Mouse (Mus musculus): ENCODE measurements around the gene Lrba.

Gene Lrba

GRCm38 (mm10) chr3:86677573-86678155 is 453.2 kb downstream of the Lrba start:
- DNase-seq (ENCODE audit: low read depth, low spot score) = peak; percentile 78

DNA sequence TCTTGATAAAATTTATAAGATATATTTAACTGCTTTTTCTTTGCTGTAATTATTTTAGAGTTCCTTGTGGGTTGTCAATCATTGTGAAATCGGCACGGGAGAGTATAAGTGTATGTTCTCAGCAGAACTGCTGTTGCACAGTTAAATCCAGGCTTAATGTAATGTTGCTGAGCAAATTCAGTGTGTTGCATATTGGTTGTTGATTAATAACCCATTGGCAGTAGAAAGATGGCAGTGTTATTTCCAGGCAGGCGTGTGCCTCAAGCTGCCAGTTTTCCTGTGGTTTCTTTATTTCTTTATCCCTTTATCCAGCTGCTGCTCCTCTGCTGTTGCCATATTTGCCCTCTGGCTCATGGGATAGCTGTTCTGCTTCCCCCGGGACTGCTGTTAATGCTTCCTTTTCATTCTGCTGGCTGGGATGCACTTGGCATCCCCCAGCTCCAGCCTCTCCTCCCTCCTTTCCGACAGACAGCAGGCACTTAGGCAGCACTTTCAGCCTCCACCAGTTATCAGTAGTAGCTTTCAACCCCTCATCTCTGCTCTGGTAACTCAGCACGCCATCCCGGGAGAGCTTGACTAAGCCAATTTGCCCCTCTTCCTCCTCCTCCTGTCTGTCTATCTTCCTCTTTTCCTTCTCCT is 463.2 kb downstream of the Lrba start:
- DNase-seq (ENCODE audit: low read depth, low spot score) = no peak

DNA sequence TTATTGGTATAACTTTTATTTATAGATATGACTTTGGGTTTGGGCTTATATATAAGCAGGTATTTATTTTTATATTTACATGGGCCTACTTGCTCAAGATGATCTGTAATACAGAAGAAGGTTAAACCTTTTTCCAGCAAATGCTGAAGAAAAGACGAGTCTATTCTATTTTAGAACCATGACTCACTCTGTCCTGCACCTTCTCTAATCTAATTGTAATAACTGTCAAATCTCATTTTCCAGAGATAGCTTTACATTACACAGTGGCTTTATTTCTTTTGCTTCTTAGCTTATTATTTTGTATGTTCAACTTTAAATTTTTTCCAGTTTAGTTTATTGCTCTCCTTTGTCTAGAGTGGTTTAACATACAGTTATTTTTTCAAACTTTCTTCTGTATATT is 464.0 kb downstream of the Lrba start:
- no peak for DNase-seq (ENCODE audit: low read depth, low spot score)

DNA sequence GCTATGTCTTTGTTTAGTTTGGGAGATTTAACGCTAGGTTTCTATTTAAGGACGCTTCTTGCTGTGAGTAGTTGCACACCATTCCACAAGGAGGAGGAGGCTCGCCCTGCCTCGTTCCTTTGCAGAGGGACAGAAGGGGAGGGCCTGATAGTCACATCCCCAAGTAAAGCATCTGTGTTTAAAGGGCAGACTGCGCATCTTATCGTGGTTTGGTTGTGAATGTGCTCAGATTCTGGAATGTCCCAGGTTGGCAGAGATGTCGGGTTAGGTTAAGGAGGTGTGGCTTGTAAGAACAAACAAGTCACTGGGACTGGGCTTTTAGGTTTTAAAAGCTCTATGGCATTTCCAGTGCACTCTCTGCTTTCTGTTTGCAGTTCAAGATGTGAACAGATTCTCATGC is 464.8 kb downstream of the Lrba start:
- peak; percentile 43 for DNase-seq (ENCODE audit: low read depth, low spot score)

DNA sequence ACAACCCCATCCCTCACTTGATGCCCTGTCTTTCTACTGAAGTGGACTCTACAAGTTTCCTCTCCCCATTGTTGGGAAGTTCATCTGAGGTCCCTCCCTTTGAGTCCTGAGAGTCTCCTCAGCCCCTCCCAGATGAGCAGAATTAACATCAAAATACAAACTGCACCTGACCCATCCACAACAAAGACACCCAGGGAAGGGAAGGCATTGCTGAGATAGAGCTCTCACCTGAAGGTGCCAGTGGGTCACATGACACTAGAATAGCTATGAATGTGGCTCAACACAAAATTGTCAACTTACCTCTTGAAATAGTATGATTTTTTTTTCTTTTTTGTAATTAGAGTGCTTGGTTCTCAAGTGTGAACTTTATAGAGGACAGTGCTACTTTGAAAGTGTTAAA is 468.3 kb downstream of the Lrba start:
- peak; percentile 77 for DNase-seq (ENCODE audit: low read depth, low spot score)

GRCm38 (mm10) chr3:86693553-86693952 is 469.1 kb downstream of the Lrba start:
- DNase-seq (ENCODE audit: low read depth, low spot score) = no peak

DNA sequence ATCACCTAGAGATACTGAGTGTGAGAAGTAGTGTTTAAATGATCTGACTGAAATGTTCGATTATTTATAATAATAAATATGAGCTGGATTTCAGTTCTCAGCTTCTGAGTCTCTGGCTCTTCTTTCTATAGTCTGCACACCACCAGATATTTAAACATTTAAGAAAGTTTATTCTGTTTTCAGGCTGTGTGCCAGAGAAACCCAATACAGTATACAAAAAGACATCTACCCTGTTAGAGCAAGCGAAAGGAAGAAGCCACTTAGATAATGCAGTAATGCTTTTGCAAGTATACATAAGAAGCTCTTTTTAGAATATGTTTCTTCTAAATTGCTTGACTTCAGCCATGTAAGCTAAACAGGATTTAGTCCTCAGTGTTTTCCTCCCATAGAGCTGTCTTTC is 474.5 kb downstream of the Lrba start:
- DNase-seq (ENCODE audit: low read depth, low spot score) = no peak

DNA sequence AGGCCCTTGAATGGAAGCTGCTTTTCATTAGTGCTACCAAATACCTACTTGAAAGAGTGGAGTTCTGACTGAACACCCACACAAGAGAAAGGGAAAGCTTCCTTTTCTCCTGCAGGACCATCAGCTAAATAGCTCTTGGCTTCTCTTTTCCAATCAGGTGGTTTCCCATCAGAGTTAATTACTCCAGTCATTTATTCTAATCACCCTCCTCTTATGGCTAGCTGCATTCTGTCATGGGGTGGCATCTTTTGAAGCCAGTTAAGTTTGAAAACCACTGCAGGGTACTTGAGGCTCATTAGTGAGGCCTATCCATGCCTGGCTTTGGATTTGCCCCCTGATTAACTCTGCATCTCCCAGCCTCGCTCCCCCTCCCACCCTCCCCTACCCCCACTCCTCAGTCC is 476.7 kb downstream of the Lrba start:
- DNase-seq (ENCODE audit: low read depth, low spot score) = peak; percentile 3

GRCm38 (mm10) chr3:86709472-86709871 is 485.0 kb downstream of the Lrba start:
- no peak for DNase-seq (ENCODE audit: low read depth, low spot score)

DNA sequence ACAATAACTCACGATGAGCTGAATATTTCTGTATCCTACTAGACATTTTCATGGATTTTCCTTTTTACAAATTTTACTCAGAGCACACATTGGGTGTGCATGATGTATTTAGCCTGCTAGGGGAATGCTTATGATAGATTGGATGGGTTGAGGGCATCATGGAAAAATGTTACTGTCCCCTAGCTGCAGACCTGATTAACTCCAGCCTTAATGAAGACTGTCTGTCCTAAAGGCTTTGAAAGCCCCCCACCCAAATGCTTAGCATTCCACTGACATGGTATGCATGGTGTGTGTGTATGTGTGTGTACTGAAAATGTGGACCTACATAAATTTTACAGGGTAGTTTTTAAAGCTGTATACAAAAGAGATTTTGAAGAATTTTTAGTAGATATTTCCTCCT is 487.1 kb downstream of the Lrba start:
- DNase-seq (ENCODE audit: low read depth, low spot score) = no peak

GRCm38 (mm10) chr3:86712758-86713157 is 488.3 kb downstream of the Lrba start:
- no peak for DNase-seq (ENCODE audit: low read depth, low spot score)

DNA sequence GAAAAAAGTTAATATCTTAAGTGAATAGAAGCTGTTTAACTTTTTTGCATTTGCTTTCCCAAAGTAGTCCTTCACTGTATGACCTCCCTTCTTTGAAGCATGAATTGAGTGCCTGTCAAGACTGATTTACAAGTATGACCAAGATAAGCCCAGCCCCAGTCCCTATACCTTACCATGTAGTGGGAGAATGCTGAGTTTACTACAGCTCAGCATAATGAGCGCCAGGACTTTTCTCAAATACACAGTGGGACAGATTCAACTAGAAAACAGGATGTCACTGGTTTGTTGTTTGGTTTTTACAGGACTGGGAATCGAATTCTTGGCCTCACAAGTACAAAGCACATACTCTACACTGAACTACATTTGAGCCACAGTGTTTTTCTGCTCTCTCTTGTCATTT is 490.0 kb downstream of the Lrba start:
- DNase-seq (ENCODE audit: low read depth, low spot score) = no peak

DNA sequence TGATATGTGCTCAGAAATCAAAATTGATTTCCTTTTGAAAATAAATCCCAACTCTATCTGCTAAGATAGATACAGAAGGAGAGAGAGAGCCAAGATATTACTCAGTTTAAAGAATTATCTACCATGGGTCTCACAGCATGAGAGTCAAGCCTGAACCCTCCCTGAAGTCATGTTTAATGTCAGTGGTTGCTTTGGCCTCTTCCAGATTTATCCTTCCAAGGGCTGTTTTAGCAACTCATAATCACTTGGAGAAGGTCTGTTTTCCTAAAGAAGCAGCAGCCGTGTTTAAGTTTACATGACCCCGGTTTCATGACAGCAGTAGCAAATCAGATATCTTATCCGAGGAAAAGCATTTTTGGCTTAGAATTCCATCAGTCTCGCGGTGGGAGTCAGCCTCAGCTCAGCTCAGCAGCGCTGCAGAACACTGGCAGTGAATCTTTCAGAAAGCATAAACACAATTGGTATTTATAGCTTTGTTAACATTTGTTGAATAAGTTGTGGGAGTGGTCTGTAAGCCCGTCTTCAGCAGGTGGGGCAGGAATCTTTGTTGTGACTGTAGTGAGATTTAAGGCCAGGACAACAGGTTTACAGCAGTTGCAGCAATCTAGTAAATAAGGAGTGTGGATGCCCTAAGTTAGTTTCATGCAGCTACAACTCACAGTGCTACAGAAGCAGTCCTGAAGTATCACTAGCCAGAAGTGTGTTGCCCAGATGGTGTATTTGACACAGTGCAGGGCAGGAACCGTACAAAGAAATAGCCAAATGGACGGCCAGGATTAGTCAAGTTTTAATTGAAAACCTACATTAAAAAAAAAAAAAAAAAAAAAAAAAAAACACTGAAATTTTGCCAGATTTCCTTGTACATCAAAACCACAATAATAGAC is 499.2 kb downstream of the Lrba start:
- DNase-seq (ENCODE audit: low read depth, low spot score) = no peak

GRCm38 (mm10) chr3:86725113-86725512 is 500.6 kb downstream of the Lrba start:
- no peak for DNase-seq (ENCODE audit: low read depth, low spot score)

DNA sequence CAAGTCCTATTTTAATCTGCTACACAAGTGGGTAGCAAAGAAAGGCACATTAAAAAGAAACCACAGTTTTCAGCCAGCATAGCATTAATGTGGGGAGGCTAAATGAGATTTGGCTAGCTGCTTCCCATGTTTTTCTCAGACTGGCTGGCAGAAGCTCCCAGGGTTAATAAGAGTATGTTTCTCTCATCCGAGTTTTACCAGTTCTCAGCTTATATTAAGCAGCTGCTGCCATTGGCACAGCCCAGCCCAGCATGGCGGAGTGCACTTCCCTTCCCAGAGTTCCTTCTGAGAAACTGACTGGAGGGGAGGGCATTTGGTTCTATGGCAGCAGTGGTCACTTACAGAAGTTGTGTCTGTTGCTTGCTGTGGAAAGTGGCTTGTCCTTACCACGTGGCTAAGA is 514.4 kb downstream of the Lrba start:
- no peak for DNase-seq (ENCODE audit: low read depth, low spot score)

- no peak for DNase-seq (ENCODE audit: low read depth, low spot score)
Observed at GRCm38 (mm10) chr3:86739745-86740144, 515.3 kb downstream of the Lrba start.

DNA sequence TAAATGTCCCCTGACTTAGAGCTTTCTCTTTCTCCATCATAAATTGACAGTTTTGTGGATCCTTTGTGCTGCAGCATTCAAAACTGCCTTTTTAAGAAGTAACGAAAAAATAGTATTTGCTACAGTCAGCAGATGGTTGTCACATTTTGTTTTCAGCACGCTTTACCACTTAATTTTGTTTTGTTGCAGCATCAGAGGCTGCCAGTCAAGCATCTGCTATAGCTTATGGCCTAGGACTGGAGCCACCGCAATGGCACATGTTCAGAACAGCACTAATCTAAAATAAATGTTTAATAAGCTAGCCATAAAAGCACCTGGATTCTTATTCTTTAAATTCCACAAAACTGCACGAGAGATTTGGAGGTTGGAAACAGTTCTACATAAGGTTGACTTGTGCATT is 520.9 kb downstream of the Lrba start:
- DNase-seq (ENCODE audit: low read depth, low spot score) = no peak

- no peak for DNase-seq (ENCODE audit: low read depth, low spot score)
Observed at GRCm38 (mm10) chr3:86745769-86746512, 521.5 kb downstream of the Lrba start.

- no peak for DNase-seq (ENCODE audit: low read depth, low spot score)
Observed at GRCm38 (mm10) chr3:86750652-86751051, 526.2 kb downstream of the Lrba start.

DNA sequence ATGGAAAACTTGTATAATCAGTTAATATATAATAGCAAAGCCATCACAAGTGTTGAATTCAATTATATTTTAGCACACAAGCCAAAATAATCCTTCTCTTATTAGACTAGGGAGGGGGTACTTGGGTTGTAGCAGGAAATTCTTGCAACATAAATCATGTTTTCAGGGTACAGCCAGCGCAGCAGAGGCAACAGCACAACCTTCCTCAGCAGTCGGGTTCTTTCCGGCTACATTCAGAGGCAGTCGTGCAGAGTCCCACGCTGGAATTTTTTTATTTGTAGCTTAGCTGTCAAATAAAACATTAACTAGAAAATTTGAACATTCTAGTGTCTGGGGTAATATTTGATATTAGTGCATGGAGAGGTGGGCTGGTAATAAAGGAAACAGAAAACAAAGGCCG is 529.7 kb downstream of the Lrba start:
- DNase-seq (ENCODE audit: low read depth, low spot score) = no peak

DNA sequence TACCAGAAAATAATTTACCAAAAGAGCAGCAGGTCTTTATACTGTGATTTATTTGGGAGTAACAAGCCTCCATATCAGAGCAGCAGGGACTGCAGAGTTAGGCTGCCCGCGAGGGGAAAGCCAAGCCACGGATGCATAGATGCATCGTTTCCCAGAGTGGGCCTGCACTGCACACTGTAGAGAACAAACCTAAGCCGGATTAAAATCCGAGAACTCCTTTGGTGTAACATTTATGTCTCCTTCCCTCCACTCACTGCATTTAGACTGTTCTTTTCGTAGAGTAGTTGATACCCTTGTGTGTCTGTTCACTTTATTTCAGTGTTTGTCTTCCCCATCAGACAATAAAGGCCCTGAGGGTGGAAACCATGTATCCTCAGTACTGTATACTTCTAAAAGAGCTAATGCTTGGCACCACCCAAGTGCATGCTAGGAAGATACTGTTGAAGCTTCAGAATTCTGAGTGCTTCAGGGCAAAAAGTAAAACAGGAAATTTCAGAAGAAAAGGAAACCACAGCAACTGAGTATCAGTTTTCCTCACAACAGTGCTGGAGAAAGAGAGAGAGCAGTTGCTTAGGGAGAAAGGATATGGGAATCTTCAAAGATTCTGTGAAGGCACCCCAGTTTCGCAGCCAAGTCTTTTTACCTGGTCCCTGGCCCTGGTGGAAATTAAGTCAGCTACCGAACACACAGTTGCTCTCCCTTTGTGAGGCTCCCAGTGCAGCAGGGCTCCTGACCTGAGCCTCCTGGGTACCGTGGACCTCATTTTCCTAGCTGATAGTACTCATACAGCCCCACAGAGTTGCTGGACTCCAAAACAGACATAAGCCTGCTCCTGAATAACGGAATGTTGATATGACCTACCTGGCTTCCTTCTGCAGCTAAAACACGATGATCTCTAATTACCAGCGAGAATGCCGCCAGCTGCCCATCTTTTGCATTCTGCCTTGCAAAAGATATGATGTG is 530.4 kb downstream of the Lrba start:
- DNase-seq (ENCODE audit: low read depth, low spot score) = no peak

Measured in ZHBTc4 (cell line).